Mouse (Mus musculus) liver, embryonic 11.5 days (tissue): ENCODE data around the gene Npr3. TPM values are rescaled to one million over a fixed set of nuclear protein-coding genes. Genes with fewer than 3 reads are reported as not detected.

Source experiments
- ATAC-seq: fragments of 200-750 bp; cut with Nextera tagmentation; replicated peaks from 2 replicates; pipeline ENCODE4 v1.8.0; 2017; ENCODE audit warnings: moderate number of reproducible peaks, mild to moderate bottlenecking, moderate TSS enrichment, moderate library complexity; ENCODE audit not compliant: low FRiP score
- DNase-seq: peaks from one replicate; pipeline ENCODE4 v3.0.0-alpha.2; 2017; ENCODE audit warnings: low spot score
- H3K27ac ChIP-seq: fragments of 300-500 bp; sonication (generic); 2 replicates; pipeline ENCODE4 v1.5.1; 2014; ENCODE audit warnings: mild to moderate bottlenecking, low read depth, low read length, control low read depth
- H3K27me3 ChIP-seq: fragments of 300-500 bp; sonication (generic); replicated peaks from 2 replicates; pipeline ENCODE4 v1.6.1; 2014; ENCODE audit warnings: low read length, mixed read lengths; ENCODE audit not compliant: control insufficient read depth, insufficient read depth
- H3K36me3 ChIP-seq: fragments of 300-500 bp; sonication (generic); 2 replicates; pipeline ENCODE4 v1.6.1; 2014; ENCODE audit warnings: mild to moderate bottlenecking, low read length, moderate library complexity, mixed read lengths; ENCODE audit not compliant: control insufficient read depth, insufficient read depth
- H3K4me1 ChIP-seq: fragments of 300-500 bp; sonication (generic); replicated peaks from 2 replicates; pipeline ENCODE4 v1.6.1; 2014; ENCODE audit warnings: low read length, mixed read lengths; ENCODE audit not compliant: control insufficient read depth, insufficient read depth
- H3K4me2 ChIP-seq: fragments of 300-500 bp; sonication (generic); 2 replicates; pipeline ENCODE4 v1.6.1; 2014; ENCODE audit warnings: mild to moderate bottlenecking, control low read depth, moderate library complexity
- H3K4me3 ChIP-seq: fragments of 300-500 bp; sonication (generic); 2 replicates; pipeline ENCODE4 v1.5.1; 2014; ENCODE audit warnings: low read depth, low read length, control low read depth
- H3K9ac ChIP-seq: fragments of 300-500 bp; sonication (generic); 2 replicates; pipeline ENCODE4 v1.6.1; 2014; ENCODE audit warnings: low read depth, low read length, control low read depth
- H3K9me3 ChIP-seq: fragments of 300-500 bp; sonication (generic); 2 replicates; pipeline ENCODE4 v1.6.1; 2016; ENCODE audit warnings: low read length, inconsistent platforms, mixed read lengths; ENCODE audit not compliant: control insufficient read depth
- WGBS: fragments of 180-500 bp; shearing (Covaris S2); extraction: QIAGEN DNeasy Blood & Tissue Kit; methylation state at CpG from one replicate; pipeline ENCODE4 v1.1.7; 2014; 5-methylcytosine and 5-hydroxymethylcytosine counted together
- polyA plus RNA-seq: library from polyadenylated mRNA; unstranded; fragments of >200 nt; fragmentation: Nextera tagmentation; extraction: Ambion mirVana; gene quantifications from 2 replicates; pipeline ENCODE4 v1.2.1, GENCODE M21; 2014

The Npr3 gene
- 6.4 and 6.6 TPM in 2 replicates for polyA plus RNA-seq

DNA sequence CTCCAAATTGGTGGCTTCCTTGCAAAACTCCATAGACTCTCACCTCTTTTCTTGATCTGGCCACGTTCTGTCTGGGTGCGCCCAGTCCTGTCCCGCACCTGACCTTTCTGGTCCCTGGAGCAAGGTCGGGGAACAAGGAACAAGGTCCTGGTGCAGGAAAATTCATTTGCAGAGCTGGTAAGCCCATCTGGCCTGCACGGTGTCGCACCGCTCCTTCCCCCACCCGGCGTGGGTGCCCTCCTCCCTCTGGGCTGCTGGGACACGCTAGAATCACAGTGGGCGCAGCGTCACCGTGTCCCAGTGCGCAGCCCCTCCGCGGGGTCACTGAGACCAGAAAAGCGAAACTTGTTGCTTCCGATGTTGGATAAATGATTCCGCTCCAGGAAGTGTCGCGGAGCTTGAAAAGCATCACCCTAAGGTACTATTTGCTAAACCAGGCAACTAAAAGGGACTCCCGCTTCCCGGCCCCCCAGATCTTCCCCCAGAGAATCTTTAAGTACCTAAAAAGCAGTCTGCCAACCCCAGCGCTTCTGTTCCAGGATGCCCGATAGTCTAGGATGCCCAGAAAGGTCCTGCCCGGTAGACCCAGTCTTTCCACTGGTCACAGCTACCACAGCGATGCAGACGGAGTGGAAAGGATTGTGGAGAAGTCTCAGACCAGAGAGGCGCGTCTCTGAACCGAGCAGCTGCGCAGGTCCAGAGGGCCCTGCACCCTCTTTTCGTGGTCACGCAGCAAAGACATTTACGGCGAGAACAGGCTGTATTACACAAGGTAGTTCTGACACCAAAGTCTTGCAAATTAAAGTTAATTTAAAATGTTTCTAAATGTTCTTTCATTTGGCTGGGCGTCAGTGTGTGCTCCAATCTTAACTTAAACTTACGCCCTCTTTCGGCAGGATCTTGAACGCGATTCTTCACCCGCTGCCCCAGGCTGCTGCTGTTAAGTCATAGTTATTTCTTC is at the start of gene Npr3:
Npr3 (minus strand) TSS at position 717 of the 961 bp plus-strand sequence.
- H3K36me3 ChIP-seq, result no peaks in the 10 kb centered on the region
- peak within 1 kb of the TSS; percentile 60 for H3K4me3 ChIP-seq
- peak; percentile 56 for DNase-seq
- no peak for ATAC-seq
- no peaks in the 10 kb centered on the region for H3K4me1 ChIP-seq
- 2% methylated on average over 42 of the region's 42 CpGs for WGBS
- peaks cover 58% of the 10 kb centered on the region for H3K27me3 ChIP-seq
- H3K27ac ChIP-seq, result peak within 1 kb of the TSS; percentile 67; the same call in 1 of the 2 replicates
- peak within 1 kb of the TSS; percentile 62 for H3K9ac ChIP-seq
- peak within 1 kb of the TSS; percentile 72 for H3K4me2 ChIP-seq
- no peaks in the 10 kb centered on the region for H3K9me3 ChIP-seq

DNA sequence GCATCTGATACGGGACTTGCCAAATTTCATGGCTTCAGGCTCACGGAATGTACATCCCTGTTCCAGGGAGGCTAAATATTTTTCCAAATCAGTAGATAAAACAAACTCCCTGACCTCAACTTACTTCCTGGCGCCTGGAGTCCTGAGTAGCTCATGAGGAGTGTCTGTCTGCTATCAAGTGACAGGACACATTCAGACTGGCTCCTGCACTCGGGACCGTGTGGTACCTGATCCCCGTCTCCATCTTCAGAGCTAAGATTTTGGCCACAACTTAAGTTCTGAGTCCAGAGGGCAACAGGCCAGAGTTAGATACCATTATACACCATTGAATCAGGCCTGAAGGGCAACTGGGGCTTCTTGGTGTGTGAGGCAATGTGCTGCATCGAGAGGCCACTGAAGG is 49.0 kb upstream of the Npr3 start:
- WGBS, result 76% methylated on average over 7 of the region's 7 CpGs
- H3K4me2 ChIP-seq, result no peak overlapping the region
- DNase-seq (no peak), ATAC-seq (no peak)
- H3K9ac ChIP-seq, result no peak overlapping the region
- no peaks in the 10 kb centered on the region for H3K27me3 ChIP-seq
- no peaks in the 10 kb centered on the region for H3K4me1 ChIP-seq
- H3K9me3 ChIP-seq, result no peaks in the 10 kb centered on the region
- no peak overlapping the region for H3K27ac ChIP-seq
- H3K4me3 ChIP-seq, result no peak overlapping the region
- no peaks in the 10 kb centered on the region for H3K36me3 ChIP-seq

DNA sequence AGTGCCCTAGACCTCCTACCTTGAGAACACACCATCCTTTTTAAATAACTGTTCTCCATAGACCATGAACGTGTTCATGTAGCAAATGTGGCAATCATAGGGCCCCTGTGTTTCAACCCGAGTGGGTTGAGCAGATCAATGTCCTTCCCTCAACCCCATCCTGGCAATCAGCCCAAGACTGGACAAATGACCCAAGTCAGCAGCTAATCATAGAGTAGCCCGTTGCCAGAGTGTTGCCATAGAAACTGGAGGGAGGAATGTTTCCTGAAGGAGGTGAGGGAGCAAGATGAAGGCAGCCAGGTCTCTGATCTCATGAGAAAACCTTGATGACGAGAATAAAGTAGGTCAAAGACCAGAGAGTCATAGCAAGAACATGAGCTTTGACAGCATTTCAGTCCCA is 47.1 kb upstream of the Npr3 start:
- H3K9ac ChIP-seq, result no peak overlapping the region
- no peak for DNase-seq
- H3K4me1 ChIP-seq, result no peaks in the 10 kb centered on the region
- no peak overlapping the region for H3K27ac ChIP-seq
- H3K27me3 ChIP-seq, result no peaks in the 10 kb centered on the region
- no peak overlapping the region for H3K4me2 ChIP-seq
- WGBS, result 59% methylated on average over 4 of the region's 4 CpGs
- ATAC-seq, result no peak
- H3K36me3 ChIP-seq, result no peaks in the 10 kb centered on the region
- H3K4me3 ChIP-seq, result no peak overlapping the region
- H3K9me3 ChIP-seq, result no peaks in the 10 kb centered on the region

DNA sequence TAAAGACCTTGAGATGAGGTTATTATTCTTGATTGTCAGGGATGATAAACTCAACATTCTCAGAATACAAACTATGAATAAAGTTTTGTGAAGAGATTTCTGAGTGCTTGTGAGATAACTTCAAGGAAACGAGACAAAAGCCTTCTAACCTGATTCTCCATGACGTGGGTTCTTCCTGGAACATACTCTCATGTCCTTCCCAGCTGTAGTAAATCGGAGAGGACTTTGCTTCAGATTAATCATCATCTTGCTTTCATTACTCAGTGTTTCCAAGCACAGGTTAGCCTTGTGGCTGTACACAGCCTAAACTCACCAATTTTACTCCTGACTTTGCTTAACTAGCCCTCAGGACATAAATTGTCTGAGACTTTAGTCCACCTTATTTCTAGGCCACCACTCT is 45.1 kb upstream of the Npr3 start:
- 66% methylated on average over 3 of the region's 3 CpGs for WGBS

DNA sequence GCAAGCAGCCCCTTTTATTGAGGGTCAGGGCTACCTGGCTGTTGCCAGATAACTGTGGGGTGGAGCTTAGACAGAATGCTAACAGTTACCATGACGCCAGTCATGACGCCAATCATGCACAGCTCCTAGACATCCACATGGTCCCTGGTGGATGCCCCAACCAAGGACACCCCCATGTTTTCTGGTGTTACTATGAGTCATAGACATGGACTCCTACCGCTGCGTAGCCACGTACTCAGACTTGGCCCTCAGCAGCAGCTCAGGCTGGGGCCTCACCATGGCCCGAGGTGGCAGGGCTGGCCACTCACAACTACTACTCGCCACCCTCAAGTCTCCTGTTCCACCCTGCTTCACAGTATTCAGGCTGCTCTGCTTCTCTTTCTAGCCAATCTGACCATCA is 44.1 kb upstream of the Npr3 start:
- Histone ChIP-seq H3K36me3 (no peaks in the 10 kb centered on the region), H3K9me3 (no peaks in the 10 kb centered on the region), H3K27me3 (no peaks in the 10 kb centered on the region), H3K9ac (no peak overlapping the region), H3K4me3 (no peak overlapping the region), H3K4me1 (no peaks in the 10 kb centered on the region), H3K27ac (no peak overlapping the region), H3K4me2 (no peak overlapping the region)
- ATAC-seq, result no peak
- DNase-seq, result no peak
- 89% methylated on average over 7 of the region's 7 CpGs for WGBS

More for the DNA sequence above, 45.1 kb upstream of the Npr3 start:
- Histone ChIP-seq H3K4me2 (no peak overlapping the region), H3K9ac (no peak overlapping the region), H3K27ac (no peak overlapping the region), H3K36me3 (no peaks in the 10 kb centered on the region), H3K9me3 (no peaks in the 10 kb centered on the region), H3K4me1 (no peaks in the 10 kb centered on the region), H3K27me3 (no peaks in the 10 kb centered on the region), H3K4me3 (no peak overlapping the region)
- no peak for DNase-seq
- ATAC-seq, result no peak

DNA sequence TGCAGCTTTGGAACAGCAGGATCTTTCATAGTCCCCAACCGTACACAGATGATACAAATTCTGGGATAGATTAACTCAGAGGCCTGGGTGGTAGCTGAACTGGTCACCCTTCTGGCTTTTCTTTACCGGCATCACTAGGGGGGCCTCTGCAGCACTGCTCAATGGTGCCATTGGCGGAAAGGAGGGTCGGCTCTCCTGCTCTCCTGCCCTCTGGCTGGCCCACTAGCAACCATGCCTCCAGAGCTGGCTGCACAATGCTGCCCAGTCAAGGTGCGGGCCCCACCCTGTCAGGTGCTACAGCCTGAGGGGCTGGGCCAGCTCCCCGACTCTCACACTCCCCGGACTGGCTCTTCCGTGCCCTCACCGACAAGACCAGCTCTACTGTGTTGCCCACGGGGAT is 43.1 kb upstream of the Npr3 start:
- H3K9me3 ChIP-seq, result no peaks in the 10 kb centered on the region
- H3K9ac ChIP-seq, result no peak overlapping the region
- H3K4me3 ChIP-seq, result no peak overlapping the region
- no peak overlapping the region for H3K4me2 ChIP-seq
- no peaks in the 10 kb centered on the region for H3K4me1 ChIP-seq
- H3K27me3 ChIP-seq, result no peaks in the 10 kb centered on the region
- WGBS, result 82% methylated on average over 10 of the region's 10 CpGs
- DNase-seq, result no peak
- ATAC-seq, result no peak
- H3K36me3 ChIP-seq, result no peaks in the 10 kb centered on the region
- no peak overlapping the region for H3K27ac ChIP-seq

DNA sequence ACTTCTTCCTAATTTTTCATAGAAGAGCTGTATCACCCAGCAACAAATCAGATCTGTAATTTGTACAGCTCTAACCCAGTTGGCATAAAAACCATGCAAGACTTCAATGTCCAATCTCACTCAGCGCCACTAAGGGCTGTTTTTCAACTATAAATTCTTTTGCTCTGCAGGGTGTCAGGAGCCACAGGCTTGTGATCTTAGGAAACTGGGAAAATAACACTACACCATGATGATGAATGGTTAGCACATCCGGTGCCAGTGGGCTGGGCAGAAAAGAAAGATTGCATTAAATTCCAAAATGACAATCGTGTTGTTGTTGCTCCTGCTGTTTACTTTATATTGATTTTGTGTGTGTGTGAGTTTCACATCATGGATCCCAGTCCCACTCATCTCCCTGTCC is 42.4 kb upstream of the Npr3 start:
- H3K36me3 ChIP-seq, result no peaks in the 10 kb centered on the region
- DNase-seq, result no peak
- H3K27me3 ChIP-seq, result no peaks in the 10 kb centered on the region
- no peak overlapping the region for H3K27ac ChIP-seq
- no peak for ATAC-seq
- H3K9me3 ChIP-seq, result no peaks in the 10 kb centered on the region
- H3K4me2 ChIP-seq, result no peak overlapping the region
- WGBS, result 84% methylated on average over 3 of the region's 3 CpGs
- no peak overlapping the region for H3K4me3 ChIP-seq
- H3K4me1 ChIP-seq, result no peaks in the 10 kb centered on the region
- H3K9ac ChIP-seq, result no peak overlapping the region

DNA sequence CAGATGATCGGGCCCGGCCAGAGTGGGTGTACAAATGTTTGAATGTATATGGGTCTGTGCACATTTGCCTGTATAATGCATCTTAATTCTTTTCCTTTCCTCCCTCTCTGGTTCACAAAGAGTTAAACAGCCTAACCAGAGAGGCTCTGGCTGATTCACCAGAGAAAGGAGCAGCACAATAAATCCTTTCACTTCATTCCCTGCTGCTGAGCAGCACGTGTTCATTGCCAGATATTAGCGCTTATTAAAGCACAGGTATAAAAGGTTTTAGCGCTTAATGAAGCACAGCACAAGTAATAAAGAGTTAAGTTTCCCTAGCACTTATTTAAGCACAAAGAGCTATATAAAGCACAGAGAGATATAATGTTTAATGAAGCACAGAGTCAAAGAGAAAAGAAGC is 33.8 kb upstream of the Npr3 start:
- WGBS, result 81% methylated on average over 5 of the region's 5 CpGs
- DNase-seq (no peak), ATAC-seq (no peak)
- no peak overlapping the region for H3K4me2 ChIP-seq
- H3K9ac ChIP-seq, result no peak overlapping the region
- no peaks in the 10 kb centered on the region for H3K9me3 ChIP-seq
- no peaks in the 10 kb centered on the region for H3K27me3 ChIP-seq
- no peaks in the 10 kb centered on the region for H3K4me1 ChIP-seq
- no peak overlapping the region for H3K27ac ChIP-seq
- H3K4me3 ChIP-seq, result no peak overlapping the region
- H3K36me3 ChIP-seq, result no peaks in the 10 kb centered on the region

DNA sequence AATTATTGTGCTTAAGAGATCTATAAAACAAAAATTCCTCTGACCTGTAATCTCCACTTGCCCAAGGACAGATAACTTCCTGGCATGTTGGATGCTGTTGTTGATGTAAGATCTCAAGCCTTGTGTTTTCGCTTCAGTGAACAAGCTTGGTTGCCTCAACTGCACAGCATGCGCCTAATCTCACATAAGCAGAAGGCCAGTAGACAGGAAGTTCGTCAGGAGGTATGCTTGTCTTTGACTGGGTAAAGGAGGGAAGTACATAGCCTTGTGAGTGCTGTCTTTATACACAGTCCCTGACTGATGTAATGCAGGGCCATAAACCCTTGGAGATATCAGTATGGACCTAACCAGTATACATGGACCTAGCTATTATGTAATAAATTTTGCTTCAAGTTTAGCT is 20.7 kb upstream of the Npr3 start:
- WGBS, result 77% methylated on average over 3 of the region's 3 CpGs
- no peaks in the 10 kb centered on the region for H3K9me3 ChIP-seq

More for the DNA sequence above, 20.7 kb upstream of the Npr3 start:
- DNase-seq (no peak), ATAC-seq (no peak)
- Histone ChIP-seq H3K4me1 (no peaks in the 10 kb centered on the region), H3K4me2 (no peak overlapping the region), H3K27ac (no peak overlapping the region), H3K36me3 (no peaks in the 10 kb centered on the region), H3K27me3 (no peaks in the 10 kb centered on the region), H3K9ac (no peak overlapping the region), H3K4me3 (no peak overlapping the region)
